Mouse (Mus musculus) lung, postnatal 25 days (tissue): ENCODE measurements at regions not wholly inside any gene's neighbourhood (a gene's known extent, or its start where the extent isn't known, plus 50 kb on each side); places are given as distances from the start of the nearest gene placed in this dataset.
A peak's percentile ranks its signal among the peaks of the same experiment; 100 is the strongest.

Source experiments
- DNase-seq: peaks from one replicate; pipeline ENCODE4 v3.0.0; 2022; ENCODE audit warnings: low spot score

DNA sequence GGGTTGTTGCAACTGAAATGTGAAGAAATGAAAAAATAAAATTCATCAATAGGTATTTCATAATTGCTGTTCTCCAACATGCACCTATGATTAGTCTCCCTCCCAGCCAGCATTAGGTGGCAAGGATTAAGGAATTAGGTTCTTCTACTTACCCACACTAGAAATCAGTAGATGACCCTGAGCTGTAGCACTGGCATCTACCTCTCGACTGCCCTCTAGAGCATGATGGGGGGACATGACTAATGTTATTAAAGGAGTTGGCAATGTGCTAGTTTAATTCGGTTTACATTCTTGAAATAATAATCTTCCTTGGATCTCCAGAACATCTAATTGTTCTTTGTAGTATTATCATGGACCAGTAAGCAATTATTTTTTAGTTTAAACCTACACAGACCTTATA, 370.9 kb downstream of the Dcdc2c start:
- DNase-seq: no peak

DNA sequence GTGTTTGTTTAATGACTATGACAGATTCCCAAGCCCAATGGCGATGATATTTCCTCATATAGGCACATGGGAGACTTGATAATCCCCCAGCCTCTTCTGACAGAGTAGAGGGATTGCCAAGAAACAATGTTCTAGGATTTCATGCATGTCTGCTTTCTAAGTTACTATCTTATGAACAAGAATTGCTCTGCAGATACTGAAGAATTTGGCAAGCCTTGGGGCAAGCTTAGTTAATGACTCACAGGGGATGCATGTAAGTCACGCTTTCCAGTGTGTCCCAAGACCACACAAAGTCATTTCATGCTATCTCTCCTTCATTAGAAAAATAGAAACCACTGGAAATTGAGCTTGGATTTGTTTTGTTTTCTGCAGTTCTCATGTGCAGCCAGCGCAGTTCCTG, 376.2 kb downstream of the Dcdc2c start:
- DNase-seq: no peak

DNA sequence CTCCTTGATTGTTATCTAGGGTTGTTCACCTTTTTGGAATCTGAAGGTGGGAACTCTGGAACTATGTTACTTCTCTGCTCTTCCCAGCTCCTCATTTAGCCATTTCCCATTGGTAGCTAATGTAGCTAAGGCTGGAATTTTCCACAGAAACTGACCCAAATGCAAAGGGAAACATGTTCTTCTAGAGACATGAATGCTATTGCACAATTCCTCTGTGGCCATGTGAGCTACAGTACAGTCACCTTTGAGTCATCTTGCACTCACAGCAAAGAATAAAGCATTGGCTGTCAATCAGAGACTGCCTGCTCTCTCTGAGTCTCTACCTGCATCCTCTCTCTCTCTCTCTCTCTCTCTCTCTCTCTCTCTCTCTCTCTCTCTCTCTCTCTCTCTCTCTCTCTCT, 378.1 kb downstream of the Dcdc2c start:
- no peak for DNase-seq

DNA sequence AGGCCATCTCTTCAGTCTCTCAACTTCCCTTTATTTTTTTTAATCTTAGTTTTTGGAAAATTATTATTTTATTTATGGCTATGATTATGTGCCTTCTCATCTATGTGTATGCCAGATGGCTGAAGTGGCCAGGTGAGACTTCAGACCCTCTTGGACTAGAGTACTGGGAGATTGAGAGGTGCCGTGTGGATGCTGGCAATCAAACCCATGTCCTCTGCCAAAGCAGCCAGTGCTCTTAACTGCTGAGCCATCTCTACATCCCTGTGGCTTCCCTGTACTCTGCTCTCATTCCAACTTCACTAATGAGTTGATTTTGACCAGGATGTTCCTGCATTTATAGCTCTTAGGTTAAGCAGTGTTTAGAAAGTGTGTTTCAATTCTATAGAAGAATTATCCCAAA, 393.4 kb downstream of the Dcdc2c start:
- DNase-seq: no peak

DNA sequence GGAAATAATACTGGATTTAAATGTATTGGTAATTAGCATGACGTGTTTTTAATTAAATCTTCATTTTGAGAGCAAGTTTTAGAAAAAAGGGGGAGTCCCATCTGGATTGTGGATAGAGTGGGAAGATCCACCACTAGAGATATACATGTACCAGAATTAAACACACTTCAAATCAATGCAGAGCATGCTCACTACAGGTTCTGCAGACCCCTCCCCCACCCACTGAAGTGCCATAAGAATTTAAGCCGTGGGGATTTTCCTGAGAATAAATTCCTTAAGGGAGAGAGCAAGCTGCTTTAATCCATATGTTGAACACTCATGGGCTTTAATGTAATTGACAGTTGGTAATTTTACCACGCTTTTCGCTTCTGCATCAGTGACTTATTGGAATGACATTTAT, 401.4 kb downstream of the Dcdc2c start:
- no peak for DNase-seq

DNA sequence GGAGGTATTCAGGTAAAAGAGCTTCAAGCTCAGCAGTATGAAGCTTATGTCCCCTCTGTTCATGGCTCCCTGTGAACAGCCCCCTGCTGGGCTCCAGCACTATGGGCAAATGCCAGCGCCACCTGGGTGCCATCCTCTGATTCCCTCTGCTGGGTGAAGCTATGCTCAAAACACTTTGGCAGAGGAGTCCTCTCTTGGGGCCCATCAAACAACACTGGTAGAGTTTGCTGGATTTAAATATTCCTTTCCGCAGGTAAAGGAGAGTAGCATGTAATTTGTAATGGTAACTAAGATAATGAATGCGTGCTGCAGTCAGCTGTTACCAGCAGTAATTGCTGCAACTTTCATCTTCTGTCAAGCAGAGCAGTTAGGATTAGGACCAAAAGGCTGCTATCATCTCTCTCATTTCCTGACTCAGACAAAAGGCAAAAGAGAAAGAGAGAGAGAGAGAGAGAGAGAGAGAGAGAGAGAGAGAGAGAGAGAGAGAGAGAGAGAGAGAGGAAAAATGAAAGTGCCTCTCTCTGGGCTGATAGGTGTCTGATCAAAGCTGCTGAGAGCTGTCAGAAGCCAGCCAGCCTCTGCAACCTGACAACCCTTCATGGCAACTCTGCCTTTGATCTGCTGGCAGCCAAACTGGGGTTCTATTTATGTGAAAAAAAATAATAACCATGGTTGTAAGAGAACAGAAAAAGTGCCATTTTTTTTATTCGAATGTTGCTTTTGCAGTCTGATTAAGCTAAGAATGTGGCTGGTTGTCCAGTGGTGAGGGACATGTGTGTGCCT, 416.2 kb downstream of the Dcdc2c start:
- DNase-seq: no peak

DNA sequence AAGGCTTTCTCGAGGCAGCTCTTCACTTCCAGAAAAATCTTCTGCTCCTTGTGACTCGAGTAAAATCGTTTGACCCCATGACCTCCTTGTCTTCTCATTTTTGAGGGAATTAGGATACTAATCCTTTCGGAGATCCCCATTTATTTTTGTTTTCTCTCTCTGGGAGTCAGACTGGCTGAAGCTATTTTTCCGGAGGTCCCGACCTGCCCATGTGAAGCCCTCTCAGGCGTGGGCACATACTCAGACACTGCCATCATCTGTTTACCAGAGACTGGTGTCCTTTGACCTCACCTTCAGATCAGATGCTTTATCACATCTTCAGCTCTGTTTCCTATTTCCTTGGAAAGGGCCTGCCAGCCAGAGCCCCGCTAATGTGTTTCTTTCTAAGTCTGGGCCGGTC, 429.4 kb downstream of the Dcdc2c start:
- no peak for DNase-seq

DNA sequence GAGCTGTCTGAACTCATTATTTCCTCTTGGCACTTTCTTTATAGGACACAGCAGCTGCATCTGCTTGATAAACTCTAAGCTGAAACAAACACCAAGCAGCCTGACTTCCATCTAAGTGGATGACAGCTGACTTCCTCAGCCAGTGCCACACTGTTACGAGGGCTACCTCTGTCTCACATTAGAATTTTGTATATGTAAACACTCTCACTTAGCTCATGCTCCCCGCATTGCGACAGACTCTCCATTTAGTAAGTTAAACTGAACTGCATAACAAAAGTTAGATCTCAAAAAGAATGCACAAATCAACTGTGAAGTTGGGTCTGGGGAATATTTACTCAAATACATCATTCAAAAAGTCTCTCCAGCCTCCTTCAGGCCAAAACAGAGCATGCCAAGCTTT, 432.1 kb downstream of the Dcdc2c start:
- peak; percentile 22 for DNase-seq

DNA sequence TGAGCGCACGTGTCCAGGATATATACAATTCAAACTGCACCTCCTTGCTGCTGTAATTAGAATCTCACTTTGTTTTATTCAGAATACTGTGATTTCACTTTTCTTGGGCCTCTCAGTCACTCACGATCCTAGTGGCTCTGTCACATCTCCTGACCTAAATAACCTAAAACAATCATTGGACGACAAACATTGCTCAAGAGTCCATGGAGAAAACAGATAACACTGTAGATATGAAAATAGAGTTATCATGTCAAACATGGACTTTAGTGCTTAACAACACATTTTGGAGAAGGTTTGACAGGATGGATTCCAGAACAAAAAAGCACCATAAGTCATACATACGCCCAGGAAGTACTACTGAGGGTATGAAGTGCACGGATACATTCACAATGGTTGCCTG, 461.5 kb downstream of the Dcdc2c start:
- no peak for DNase-seq

DNA sequence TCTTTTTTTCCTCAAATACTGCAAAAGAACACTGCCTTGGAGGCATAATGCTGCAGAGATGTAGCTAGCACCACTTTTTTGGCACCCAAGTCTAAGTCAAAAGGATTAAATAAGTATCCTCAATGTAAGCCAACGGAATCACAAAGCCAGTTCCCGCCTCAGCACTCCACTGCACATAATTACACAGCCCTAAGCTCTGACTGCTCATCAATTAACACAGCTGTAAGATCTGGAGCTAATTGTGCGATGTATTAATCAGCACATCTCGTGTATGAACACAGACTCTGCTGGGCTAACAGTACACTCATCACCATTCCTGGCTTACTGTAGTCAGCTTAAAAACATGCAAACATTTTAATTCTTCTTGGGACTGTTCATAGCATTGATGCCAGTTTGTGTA, 466.7 kb downstream of the Dcdc2c start:
- no peak for DNase-seq

DNA sequence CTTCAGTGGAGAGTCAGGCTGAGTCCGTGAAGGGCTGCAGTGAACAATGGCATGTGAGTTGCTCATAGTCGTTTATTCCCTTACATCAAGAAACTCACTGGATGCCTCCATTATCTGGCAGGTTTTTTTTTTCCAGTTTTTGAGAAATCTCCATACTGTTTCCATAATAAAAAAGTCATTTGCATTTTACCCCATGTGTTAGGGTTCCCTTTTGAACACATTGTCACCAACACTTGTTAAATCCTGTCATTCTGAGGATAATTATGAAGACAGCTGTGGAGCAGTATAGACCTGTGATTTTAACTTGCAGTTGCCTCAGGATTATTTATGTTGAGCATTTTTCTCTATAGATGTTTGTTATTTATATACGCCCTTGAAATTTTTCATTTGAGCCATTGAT, 475.6 kb downstream of the Dcdc2c start:
- no peak for DNase-seq

DNA sequence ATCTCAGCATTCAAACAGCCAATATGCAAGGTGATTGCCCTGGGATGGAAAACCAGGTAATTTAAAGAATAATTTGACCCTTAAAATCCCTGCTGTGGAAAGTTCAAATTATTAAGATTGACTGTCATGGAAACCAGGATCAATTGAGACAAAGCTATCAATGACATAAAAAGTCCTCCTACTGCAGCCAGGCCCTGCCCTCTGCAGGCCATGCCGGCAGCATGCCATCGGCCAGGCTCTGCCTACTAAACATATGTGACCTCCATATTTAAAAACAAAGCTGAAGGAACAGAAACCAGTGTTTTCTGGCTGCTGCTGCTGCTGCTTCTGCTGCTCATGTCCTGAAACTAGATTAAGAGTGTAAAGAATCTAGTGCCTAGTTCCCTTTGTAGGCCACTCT, 483.6 kb downstream of the Dcdc2c start:
- DNase-seq: no peak

DNA sequence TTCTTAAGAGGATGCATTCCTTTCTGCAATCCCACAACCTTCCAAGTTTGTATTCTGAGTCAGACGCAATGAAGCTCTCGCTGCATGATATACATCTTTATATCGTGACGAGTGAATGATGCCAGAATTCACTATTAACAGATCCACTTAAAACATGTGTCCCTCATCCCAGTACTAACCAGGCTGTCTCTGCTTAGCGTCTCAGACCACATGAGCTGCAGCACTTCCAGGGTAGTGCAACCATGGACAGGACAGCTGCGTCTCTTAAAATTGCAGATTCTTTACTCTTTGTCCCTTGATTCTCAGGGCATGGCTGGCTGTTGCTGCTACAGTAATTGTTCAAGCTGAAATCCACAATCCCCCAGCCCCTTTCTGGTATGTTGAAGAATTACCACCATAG, 491.9 kb downstream of the Dcdc2c start:
- DNase-seq: no peak

DNA sequence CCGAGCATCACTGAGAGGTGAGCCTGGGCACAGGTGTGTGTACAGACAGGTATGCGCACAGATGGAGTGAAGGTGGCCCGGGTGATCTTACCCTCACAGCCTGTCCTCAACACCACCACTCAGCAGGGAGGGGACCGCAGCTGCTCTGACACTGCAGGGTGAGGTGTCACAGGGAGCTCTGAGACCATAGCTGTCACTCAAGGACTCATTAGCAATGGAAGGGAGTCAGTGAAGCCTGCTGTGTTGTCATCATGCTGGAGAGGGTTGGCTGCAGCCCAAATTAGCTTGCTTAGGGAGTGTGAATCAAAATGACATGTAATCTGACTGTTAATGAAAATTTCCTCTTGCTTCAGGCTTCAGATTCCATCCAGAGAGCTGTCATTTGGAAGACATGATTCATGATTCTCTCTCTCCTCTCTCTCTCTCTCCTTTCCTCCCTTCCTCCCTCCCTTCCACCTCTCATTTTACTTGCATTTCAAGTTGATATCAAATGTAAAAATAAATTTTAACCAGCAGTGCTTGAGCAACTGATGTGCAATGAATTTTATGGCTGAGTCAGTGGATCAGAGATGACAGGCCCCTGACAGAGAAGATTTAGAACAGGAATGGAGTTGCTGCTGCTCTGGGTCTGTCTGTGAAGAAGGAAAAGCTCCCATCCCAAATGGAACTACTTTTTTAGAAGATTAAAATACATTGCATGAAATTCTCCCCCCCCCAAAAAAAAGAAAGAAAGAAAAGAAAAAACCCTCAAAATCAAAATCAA, 496.5 kb downstream of the Dcdc2c start:
- no peak for DNase-seq

DNA sequence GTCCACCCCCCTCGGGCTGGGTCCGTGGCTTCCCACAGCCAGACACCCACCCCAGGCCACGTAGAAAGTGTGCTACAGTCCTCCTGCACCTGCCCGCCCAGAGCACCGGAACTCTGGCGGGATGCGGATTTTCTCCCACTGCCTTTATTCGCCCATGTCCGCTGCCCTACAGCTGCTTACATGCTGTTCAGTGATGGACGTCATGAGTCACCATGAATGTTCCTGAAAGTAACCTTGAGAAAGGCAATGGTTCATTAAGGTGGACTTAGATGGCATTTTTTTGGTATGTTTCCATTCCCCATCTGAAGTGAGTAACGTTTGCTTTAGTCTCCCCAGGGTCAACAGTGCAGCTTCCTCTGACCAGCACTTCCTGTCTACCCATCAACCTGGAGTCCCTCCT, 497.8 kb downstream of the Dcdc2c start:
- DNase-seq: no peak

DNA sequence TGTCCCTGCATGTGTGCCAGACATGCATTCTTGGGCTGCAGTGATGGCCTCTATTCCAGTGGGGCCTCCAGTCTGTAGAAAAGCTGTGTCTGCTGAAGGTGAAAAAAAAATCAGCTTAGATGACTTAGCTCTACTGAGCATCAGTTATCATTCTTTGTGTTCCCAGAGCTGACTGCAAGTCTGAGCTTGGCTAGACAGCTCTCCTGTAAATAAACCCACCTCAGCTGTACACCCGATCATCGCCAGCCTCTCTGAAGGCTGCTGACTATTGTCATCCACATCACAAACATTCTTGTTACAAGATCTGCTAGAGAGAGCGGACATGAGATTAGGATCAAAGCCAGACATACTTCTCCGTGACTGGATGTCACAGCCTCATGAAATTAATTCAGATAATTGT, 504.2 kb downstream of the Dcdc2c start:
- no peak for DNase-seq

DNA sequence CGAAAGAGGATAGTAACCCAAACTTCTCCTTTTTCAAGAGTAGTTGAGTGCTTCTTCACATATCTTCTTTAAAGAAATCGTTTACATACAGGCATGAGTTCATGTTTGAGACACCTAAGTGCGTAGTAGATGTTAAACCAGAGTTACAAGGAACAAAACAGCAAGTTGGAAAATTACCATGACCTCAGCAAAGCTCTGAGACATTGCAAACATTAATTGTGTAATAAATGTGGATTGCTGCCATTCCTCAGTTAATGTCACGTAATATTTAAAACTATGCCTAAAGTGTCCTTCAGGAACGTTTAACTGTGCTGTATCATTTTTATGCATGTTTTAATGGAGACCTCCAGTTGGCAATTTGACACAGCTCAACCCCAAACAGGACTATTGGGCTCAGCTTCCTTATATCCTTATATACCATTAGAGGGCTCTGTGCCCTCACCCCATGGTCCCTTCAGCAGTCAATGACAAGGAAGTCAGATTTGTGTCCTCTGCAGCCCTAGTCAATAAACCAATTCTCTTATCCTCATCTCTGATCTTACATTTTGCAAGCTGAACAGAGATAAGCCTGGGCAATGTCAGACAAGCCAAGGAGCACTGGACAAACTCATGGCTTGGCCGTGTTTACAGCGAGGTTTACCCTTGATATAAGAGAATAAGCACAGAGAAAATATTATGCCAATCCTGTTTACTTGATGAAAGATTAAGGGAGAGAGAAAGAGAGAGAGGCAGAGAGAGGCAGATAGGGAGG, 513.9 kb downstream of the Dcdc2c start:
- peak; percentile 2 for DNase-seq

DNA sequence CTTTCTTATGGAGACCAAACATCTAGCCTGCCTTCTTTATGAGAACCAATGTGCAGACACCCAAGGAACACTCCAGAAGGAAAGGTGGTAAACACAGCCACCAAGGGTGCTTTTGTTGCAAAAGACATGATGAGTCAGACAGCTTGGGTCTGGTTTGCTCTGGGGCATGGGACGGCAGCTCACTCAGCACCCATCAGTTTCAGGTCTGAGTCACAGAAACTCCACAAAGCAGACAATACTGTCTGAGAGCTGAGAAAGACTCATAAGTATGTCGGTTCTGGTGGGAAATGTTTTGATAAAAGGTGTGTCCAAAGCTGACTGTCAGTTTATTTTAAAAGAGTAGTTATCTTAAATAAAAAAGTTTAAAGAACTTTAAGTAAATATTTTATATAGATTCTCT, 553.0 kb downstream of the Dcdc2c start:
- no peak for DNase-seq

DNA sequence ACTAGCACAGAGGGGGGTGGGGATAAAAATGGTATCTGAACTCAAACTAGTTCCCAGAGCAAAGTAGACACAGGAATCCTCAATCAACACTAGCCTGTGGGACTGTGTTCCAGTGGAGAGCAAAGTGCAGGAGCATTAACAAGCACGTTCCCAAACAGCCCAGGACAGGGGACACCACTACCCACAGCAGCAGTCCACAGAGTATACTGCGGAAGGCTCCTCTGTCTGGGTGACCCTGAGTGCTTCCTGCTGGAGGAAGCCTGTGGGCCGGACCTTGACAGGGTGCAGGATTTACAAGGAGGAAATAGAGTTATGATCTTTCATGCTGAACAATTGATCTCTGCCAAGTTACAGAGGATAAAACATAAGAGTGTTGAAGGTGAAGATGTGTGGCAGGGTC, 560.0 kb downstream of the Dcdc2c start:
- no peak for DNase-seq

DNA sequence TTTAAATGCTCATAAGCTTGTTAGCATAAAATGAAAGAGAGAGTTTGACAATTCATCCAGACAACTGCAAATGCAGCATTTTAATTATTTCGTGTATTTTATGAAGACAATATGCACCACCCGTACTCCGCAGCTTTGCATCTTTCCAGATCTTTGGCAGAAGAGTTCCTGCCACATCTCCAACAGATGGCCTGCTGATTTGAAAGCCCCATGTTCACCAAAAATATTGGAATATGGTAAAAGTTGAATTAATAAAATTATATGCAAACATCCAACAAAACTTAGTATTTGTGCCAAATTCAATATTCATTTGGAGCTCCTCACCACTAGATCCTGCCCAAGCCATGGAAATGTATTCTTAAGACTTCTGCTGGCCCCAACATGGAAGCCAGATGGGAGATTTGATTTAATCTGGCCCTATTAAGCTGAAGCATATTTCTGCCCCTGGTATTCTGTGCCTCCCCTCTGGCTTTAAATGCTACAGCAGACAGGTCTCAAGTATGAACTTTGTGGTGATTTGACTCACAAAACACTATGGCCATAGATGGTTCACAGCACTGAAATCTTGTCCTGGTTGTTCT, 567.8 kb downstream of the Dcdc2c start:
- DNase-seq: no peak

DNA sequence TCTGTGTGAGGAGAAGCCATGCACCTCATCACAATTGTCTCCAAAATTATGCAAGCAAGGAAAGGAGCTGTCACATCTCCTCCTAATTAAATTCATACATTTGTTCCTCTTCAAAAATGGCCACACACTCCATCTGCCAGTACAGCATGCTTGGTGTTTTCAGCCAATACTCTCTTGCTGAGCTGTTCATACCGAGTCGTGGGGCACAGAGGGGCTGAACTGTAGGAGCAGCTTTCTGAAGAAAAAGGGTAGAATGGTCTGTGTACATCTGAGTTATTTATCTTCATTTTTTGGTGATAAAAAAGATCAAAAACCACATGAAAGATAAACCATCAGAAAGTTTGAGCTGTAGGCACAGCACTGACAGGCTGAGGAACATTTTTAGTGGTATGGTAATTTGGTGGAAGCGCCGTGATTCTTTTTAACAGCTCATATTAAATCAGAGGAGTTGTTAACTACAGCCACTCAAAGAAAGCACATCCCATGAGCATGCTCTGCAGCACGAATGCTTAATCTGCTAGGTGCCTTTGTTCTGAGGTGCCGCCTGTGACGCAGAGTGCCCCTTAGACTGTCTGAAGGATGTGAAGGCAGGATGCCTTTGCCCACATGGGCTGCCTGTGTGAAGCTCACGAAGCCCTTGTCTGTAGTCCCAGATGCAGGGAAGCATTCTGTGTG, 573.8 kb downstream of the Dcdc2c start:
- DNase-seq: no peak
